Mouse (Mus musculus) testis, adult 2 months (tissue): ENCODE results near the gene Fbxl5.

Source experiments
- CTCF ChIP-seq: fragments of 200-500 bp; IDR thresholded peaks from 2 replicates; pipeline ENCODE4 v1.5.1; 2012; ENCODE audit warnings: low read depth, mild to moderate bottlenecking, inconsistent platforms, low read length, moderate library complexity; ENCODE audit not compliant: control insufficient read depth, insufficient read depth, insufficient replicate concordance
- POLR2A ChIP-seq: fragments of 200-500 bp; IDR thresholded peaks from 2 replicates; pipeline ENCODE4 v1.6.1; 2012; ENCODE audit warnings: low read depth, mild to moderate bottlenecking, inconsistent platforms, low read length, moderate library complexity; ENCODE audit not compliant: control insufficient read depth

DNA sequence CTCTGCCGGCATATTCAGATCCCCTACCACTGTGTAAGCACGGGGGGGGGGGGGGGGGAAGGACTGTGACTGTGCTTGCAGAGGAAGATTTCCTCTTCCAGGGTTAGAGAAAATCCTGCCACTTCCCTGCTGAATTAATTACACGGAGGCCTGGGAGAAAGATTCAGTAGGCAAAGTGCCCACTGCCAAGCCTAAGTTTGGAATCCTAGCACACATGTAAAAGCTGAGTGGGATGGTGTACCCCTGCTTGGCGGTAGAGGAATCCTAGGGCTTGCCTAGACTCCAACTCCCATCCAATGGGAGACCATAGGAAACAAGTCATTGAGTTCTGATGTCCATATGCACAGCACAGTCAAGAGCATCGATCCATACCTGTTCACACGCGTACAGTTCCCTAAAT is 97.6 kb downstream of the Fbxl5 start:
- TF ChIP-seq CTCF (no peak), POLR2A (no peak)
